Mouse (Mus musculus): ENCODE measurements at regions not wholly inside any gene's neighbourhood (a gene's known extent, or its start where the extent isn't known, plus 50 kb on each side); places are given as distances from the start of the nearest gene placed in this dataset.
A peak's percentile ranks its signal among the peaks of the same experiment; 100 is the strongest.
"Not testable (repeated sequence)": the region's sequence is repeated elsewhere in the genome, so short reads cannot be mapped to it uniquely, and the experiment has no call there.

GRCm38 (mm10) chr2:123887587-123887986 lies 202.2 kb upstream of the Sema6d start:
- peak; percentile 3 for DNase-seq

DNA sequence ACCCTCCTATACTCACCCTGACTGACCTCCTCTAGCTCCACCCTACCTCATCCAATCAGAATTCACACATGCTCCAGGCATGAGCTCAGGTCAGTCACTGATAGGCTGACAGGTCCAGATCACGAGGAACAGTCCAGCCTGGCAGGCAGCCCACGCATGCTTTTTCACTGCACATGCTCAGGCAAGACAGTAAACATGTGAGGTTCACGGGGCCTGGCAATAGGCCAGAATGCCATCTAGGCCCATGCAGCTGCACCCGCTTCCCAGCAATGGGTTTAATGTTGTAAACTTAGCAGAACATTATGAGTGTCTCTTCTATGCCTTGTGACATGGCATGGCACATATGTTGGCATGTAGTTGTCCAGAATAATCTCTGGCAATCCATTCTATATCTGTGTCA lies 177.8 kb upstream of the Sema6d start:
- DNase-seq: not testable (repeated sequence)

DNA sequence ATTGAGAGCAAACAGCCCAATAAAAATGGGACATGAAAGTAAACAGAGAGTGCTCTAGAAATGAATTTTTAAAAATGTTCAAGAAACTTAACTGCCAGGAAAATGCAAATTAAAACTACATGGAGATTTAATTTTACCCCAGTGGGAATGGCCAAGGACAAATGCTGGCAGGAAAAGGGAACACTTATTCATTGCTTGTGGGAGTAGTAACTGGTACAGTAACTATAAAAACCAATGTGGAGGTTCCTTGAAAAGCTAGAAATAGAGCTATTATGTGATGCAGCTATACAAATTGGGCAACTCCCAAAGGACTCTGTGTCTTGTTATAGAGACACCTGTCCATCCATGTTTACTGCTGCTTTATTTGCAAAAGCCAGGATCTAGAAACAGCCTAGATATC lies 175.7 kb upstream of the Sema6d start:
- no peak for DNase-seq

GRCm38 (mm10) chr2:123920418-123920817 lies 169.4 kb upstream of the Sema6d start:
- no peak for DNase-seq

GRCm38 (mm10) chr2:123928066-123928465 lies 161.7 kb upstream of the Sema6d start:
- DNase-seq: no peak

GRCm38 (mm10) chr2:123936896-123937295 lies 152.9 kb upstream of the Sema6d start:
- DNase-seq: no peak

- DNase-seq: no peak
These were observed 126.2 kb upstream of the Sema6d start for GRCm38 (mm10) chr2:123963606-123964005.

DNA sequence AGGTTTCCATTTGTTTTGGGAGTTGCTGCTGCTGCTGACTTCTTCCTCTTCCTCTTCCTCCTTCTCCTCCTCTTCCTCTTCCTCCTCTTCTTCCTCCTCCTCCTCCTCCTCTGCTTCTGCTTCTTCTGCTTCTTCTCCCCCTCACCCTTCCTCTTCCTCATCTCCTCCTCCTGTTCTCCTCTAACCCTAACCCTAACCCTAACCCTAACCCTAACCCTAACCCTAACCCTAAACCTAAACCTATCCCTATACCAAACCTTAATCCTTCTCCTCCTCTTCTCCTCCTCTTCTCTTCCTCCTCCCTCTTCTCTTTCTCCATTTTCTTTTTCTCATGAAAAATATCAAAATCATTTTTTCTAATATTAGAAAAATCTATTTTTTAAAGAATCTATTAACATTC lies 86.3 kb upstream of the Sema6d start:
- no peak for DNase-seq

- DNase-seq: no peak
These were observed 74.2 kb upstream of the Sema6d start for GRCm38 (mm10) chr2:124015542-124015941.

Data from lung, postnatal 14 days (tissue).